Mouse (Mus musculus) cerebellum, adult 8-10 months (tissue): ENCODE measurements around the gene Ifnlr1.
"Not testable (repeated sequence)": the region's sequence is repeated elsewhere in the genome, so short reads cannot be mapped to it uniquely, and the experiment has no call there.

Source experiments
- DNase-seq: peaks from one replicate; pipeline ENCODE4 v3.0.0; 2022

The Ifnlr1 gene

DNA sequence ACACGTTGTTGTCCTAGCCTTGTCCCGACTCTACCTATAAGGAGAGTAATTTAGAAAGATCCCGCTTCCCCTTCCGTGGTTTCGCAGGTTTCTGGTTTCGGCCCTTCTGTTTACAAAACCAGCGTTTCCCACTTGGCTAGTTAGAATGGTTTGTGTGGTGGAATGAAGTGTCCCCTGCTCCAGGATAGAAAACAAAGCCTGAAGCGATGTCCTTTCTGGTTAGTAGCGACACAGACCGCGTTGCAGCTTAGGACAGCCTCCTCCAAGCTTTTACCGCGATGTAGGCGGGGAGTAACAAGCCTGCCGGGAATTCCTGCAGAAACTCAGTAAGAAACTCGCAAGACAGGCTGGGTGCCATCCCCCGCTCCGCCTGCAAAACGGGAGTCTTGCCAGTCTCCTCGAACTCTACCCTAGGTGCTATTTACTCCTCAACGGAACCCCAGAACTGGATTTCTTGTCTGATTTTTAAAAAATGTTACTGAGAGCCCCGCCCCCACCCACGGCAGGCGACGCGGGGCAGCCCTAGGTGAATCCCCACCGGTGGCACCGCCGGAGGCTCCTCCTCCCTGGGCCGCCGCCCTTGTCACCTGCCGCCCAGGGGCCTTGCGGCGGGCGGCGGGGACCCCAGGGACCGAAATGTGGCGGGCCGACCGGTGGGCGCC lies at the start of gene Ifnlr1:
Gene Ifnlr1, plus strand, starts transcription at position 382 of the 662 bp plus-strand sequence.
- no peak for DNase-seq

DNA sequence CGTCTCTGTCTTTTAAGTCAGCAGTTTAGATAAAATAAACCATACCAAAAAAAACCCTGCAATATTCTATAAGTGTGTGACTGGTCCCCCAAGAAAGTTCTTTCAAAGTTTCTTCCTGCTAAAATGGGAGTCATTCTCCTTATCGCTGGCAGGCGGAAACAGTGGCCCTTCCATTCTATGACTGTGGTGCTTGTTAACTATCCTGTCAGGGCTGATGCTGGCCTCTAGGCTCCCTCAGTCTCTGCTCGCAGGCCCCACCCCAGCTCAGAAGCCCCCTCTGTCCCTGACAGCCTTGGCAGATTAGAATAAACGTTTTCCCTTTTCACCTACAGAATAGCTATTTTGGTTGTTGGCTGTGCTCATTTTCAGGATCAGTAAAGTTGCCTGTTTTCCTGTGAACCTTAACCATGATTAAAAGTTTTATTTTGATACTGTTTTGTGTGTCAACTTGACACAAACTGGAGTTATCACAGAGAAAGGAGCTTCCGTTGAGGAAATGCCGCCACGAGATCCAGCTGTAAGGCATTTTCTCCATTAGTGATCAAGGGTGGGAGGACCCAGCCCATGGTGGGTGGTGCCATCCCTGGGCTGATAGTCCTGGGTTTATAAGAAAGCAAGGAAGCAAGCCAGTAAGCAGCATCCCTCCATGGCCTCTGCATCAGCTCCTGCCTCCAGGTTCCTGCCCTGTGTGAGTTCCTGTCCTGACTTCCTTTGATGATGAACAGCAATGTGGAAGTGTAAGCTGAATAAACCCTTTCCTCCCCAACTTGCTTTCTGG lies 44.6 kb upstream of the Ifnlr1 start:
- not testable (repeated sequence) for DNase-seq

DNA sequence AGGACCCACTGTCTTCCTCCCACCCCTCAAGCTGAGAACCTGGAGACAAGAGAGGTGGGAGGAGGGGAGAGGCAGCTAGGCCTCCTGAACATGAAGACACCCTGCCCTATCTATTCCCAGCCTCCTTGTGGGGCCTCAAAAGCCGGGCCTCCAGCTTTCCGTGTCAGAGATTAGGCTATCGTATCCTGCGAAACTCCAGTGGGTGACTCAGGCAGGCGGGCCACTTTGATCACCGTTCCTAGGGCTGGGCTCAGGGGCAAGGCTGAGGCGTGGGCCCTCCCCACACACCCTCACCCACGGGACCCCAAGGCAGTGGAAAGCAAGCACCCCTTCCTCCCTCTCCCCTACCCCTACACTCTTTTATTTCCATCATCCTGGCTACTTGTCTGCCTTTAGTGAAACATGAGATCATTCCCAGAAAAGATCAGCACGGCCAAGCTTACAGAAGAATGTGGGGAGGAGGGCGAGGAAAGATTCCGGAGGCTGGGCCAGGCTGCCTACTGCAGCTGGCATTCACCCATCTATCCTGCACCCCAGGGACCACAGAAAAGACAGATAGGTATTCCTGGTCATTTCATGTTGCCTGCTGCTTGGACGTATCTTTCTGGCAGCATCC lies 41.0 kb upstream of the Ifnlr1 start:
- no peak for DNase-seq

DNA sequence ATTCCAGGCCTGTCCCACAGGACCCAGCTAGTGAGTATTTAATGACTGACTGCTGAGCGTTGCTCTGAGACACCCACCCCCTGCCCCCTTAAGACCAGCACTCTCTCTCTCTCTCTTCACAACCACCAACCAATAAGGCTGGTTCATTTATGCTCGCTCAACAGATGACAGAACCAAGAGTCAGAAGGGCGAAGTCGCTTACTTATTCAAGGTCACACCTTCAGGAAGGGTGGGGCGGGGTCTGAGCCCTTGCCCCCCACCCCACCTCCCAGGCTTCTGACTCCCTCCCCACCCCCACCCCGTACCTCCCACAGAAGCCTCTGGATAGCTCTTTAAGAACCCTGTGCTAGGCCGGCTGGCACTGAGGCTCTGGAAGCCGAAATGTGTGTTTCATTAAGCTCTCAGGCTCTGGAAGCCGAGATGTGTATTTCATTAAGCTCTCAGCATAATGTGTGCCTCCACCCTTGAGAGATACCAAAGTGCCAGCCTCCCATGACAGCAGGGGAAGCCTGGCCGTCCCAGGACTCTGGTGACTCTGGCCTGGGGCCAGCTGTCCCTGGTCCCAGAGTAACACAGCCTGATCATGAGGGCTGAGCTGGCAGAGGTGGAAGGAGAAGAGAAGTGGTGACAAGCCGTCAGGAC lies 33.0 kb upstream of the Ifnlr1 start:
- DNase-seq, result no peak

- DNase-seq, result no peak
Measured at GRCm38 (mm10) chr4:135653956-135654355, 32.1 kb upstream of the Ifnlr1 start.

- no peak for DNase-seq
Measured at GRCm38 (mm10) chr4:135655499-135655898, 30.6 kb upstream of the Ifnlr1 start.

- DNase-seq, result no peak
Measured at GRCm38 (mm10) chr4:135656094-135656589, 29.9 kb upstream of the Ifnlr1 start.

DNA sequence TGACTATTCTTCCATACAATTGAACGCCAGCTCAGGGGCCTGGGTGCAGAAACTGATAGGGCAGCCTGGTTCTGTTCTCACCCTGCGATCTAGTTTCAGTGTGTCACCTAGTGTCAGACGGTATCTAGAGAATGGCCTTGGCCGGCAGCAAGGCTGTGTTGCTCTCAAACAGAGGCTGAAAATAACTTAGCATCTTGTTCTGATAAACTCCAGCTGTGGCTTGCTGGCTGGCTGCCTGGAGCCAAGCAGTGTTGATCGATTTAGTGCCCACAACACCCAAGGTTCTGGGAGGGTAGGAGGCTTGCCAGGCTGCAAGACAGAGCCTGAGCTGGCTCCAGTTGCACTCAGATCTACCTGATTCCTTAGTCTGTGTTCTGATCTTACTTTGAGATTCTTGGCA lies 27.6 kb upstream of the Ifnlr1 start:
- no peak for DNase-seq

- DNase-seq, result no peak
Measured at GRCm38 (mm10) chr4:135658899-135659298, 27.2 kb upstream of the Ifnlr1 start.

- DNase-seq, result no peak
Measured at GRCm38 (mm10) chr4:135661082-135661809, 24.8 kb upstream of the Ifnlr1 start.

- no peak for DNase-seq
Measured at GRCm38 (mm10) chr4:135661994-135662393, 24.1 kb upstream of the Ifnlr1 start.

DNA sequence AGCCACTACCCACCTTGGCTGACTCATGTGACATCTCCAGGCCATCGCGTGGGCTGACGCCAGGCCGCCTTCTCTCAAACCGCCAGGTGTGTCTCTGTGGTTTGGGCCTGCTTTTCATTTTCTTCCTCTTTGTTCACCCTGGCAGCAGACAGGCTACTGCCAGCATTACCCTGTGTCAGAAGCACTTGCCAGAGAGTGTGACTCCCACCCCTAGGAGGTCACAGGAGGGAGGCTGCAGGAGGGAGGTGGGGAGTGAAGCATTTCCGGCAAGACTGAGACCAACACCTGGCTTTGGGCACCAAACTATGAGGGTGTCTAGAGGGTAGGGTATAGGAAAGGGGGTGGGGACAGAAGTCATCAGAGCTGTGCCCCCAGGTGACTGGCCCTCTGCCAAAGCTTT lies 21.4 kb upstream of the Ifnlr1 start:
- DNase-seq, result no peak

DNA sequence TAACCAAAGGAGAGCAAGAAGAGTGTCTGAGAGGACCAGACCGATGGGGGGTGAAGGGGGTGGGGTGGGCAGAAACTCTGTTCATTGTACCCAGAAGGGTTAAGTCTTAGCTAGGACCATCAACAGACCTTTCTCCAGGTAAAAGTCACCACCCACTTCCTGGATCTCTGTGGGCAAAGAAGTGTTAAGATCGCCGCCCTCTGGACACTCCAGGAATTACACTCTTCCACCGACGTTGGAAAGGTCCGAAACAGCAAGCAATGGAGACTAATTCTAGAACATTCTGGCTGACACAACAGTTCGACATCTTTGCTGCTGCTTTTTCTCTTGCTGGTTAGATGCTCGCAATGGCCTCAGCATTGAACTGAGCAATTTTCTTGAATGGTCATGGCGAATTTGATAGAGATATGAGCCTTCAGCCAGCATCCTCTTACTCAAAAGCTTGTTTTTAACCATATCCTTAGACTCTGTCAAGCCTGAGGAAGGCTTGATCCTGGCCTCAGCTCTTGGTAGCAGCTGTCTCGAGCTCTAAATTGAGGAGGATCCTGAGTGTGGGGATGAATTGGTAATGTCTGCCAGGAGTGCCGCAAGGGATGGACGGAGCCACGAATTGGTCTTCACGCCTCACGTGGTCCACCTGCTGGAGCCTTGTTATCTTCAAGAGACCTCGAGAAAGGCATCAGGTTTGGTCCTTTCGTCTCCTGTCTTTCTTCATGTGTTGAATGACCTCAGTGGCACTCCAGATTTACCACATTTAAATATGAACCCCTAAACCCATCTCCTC lies 19.7 kb upstream of the Ifnlr1 start:
- DNase-seq, result no peak

DNA sequence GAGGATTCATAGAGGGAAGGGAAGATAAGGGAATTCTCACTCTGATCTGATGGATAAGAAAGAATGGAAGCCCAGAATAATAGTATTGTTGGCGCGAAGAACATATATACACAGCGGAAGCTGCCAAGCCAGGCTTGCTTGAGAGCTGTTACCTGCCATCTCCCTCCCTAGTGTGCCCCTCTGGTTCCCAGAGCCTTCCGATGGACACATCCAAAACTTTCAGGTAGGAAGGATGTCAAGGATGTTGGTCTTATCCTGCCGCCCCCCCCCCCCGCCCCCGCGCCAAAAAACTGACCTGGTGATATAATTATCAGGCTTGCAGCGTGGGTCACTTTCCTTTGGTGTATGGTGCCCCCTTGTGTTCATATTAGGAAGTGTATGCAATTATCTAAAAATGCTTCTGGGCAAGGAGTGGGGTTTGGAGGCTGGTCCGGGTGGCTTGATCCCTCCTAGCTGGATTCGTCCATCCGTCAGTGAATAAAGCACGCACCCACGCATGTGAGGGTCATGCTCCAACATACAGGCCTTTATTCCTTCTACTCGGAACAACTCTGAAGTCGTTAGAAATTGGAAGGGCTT lies 18.7 kb upstream of the Ifnlr1 start:
- peak; percentile 25 for DNase-seq

DNA sequence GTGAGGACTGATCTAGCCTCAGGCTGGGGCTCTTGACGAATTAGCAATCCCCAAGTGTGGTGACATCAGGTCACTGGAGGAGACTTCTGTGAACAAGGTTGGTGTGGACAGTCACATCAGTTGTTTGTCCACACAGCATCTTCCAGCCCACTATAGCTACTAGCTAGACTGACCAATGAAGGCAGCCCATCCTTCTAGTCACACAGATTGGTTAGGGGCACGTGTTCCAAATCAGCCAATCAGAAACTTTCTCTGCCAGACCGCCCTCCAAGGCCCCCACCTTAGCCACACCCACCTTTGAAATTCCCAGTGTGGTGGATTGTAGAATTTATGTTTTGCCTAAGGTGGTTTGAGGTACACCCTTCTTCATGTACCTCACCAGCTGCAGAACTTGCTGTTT lies 12.6 kb upstream of the Ifnlr1 start:
- DNase-seq, result no peak

DNA sequence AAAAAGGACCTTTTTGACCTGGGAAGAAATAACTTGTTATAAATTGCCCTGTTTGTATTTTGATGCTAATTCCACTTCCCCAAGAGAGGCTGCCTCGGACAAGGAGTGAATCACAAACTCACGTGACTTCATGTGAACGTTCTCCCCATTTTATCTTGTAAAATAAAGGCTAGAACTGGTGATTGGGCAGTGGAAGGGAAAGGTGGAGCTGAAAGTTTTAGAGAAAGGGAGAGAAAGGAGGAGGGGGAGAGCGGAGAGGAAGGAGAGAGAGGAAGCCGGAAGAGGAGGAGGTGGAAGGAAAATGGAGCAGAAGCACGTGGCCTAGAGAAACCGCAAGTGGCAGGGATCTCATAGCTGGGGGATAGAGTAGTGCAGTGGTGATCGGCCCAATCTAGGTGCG lies 11.1 kb upstream of the Ifnlr1 start:
- DNase-seq, result no peak

GRCm38 (mm10) chr4:135676476-135676875 lies 9.6 kb upstream of the Ifnlr1 start:
- DNase-seq, result no peak

GRCm38 (mm10) chr4:135679316-135679715 lies 6.8 kb upstream of the Ifnlr1 start:
- DNase-seq, result no peak

DNA sequence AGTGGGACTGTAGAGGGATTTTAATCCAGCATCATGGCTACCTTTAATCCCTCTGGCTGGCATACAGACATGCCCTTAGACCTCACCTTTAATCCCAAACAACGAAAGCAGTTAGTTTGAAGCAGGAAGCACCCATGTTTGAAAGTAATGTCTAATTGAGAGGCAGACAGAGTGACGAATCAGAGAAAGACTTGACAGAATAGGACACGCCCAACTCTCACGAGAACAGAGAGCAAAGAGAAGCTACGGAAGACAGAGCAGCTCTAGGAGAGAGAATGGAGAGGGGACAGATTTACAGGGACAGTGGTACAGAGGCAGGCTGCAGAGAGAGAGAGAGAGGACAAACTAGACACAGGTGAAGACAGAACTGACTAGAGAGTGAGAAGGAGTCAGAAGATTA lies 4.3 kb upstream of the Ifnlr1 start:
- no peak for DNase-seq

DNA sequence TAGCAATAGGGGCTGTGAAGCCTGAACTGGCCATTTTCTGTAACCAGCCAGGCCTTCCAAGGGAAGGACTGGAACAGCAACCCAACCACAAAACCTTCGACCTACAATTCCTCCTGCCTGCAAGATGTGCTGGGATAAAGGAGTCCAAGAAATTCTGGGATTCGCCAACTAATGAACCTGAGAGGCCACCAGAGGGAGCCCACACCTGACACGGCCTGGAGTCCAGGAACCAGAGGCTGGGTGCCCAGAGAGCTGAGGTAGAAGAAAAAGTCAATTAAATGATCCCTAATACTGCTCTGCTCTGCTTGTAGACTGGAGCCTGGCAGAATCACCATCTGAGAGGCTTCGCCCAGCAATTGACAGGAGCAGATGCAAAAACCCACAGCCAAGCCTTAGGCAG lies 2.5 kb upstream of the Ifnlr1 start:
- DNase-seq, result no peak

GRCm38 (mm10) chr4:135684731-135685130 lies 1.4 kb upstream of the Ifnlr1 start:
- DNase-seq, result no peak

DNA sequence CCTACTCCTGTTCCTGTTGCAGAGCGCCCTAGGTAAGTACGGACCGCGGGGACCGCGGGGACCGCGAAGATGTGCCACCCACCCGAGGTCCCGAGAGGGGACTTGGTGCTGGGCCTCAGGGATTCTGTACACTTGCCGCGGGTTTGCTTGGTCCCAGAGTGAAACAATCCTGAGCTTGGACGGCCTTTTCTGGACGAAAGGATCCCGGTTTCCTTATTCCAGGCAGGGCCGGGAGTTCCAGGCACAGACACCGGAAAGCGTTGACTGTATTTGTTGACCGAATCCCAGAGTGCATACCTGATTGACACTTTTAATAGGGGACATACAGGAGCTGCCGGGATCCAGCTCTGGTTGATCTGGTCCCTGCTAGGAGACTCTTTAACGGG lies 474 bp downstream of the Ifnlr1 start:
- no peak for DNase-seq
